Mouse (Mus musculus) testis, adult 2 months (tissue): ENCODE measurements around the gene Taf9b. TPM values are rescaled to one million over a fixed set of nuclear protein-coding genes. Genes with fewer than 3 reads are reported as not detected.
"Not testable (repeated sequence)": the region's sequence is repeated elsewhere in the genome, so short reads cannot be mapped to it uniquely, and the experiment has no call there.

Experiments
- H3K27ac ChIP-seq: fragments of 200-500 bp; 2 replicates; pipeline ENCODE4 v1.5.1; 2012; ENCODE audit warnings: low read depth, low read length; ENCODE audit not compliant: control insufficient read depth, insufficient read depth
- H3K27me3 ChIP-seq: fragments of 200-500 bp; 2 replicates; pipeline ENCODE4 v1.6.1; 2012; ENCODE audit warnings: mild to moderate bottlenecking, low read length, moderate library complexity; ENCODE audit not compliant: control insufficient read depth, insufficient read depth
- H3K36me3 ChIP-seq: fragments of 200-500 bp; 2 replicates; pipeline ENCODE4 v1.6.1; 2012; ENCODE audit warnings: mild to moderate bottlenecking, low read length; ENCODE audit not compliant: control insufficient read depth, insufficient read depth
- H3K4me1 ChIP-seq: fragments of 200-500 bp; 2 replicates; pipeline ENCODE4 v1.6.1; 2012; ENCODE audit warnings: low read length; ENCODE audit not compliant: control insufficient read depth, insufficient read depth
- H3K4me3 ChIP-seq: fragments of 200-500 bp; 2 replicates; pipeline ENCODE4 v1.5.1; 2012; ENCODE audit warnings: low read depth, mild to moderate bottlenecking, low read length, moderate library complexity, mixed read lengths; ENCODE audit not compliant: control insufficient read depth
- CTCF ChIP-seq: fragments of 200-500 bp; IDR thresholded peaks from 2 replicates; pipeline ENCODE4 v1.5.1; 2012; ENCODE audit warnings: low read depth, mild to moderate bottlenecking, inconsistent platforms, low read length, moderate library complexity; ENCODE audit not compliant: control insufficient read depth, insufficient read depth, insufficient replicate concordance
- POLR2A ChIP-seq: fragments of 200-500 bp; IDR thresholded peaks from 2 replicates; pipeline ENCODE4 v1.6.1; 2012; ENCODE audit warnings: low read depth, mild to moderate bottlenecking, inconsistent platforms, low read length, moderate library complexity; ENCODE audit not compliant: control insufficient read depth
- polyA plus RNA-seq: library from polyadenylated mRNA; depleted of rRNA; stranded (reverse); fragments of >200 nt; gene quantifications from 2 replicates; pipeline ENCODE4 v1.2.3, GENCODE M21; 2012; rRNA removed

Gene Taf9b
- polyA plus RNA-seq, result 11.1 and 14.7 TPM in 2 replicates

DNA sequence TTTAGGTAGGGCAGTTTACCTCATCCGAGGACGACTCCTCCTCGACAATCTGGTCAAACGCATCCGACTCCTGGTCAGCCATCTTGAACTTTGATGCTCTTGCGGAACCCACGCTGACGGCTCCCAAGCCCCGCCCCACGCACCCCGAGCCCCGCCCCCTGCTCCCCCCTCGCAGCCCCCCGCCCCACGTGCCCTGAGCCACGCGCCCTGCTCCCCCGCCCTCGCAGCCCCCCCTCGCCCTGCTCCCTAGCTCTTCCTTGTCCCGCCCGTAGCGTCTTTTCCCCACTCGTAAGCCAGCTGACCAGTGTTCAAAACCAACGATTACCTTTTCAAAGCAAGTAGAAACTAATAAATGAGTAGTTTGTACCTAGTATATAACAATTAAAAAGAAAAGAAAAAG, at the start of gene Taf9b:
TSS of gene Taf9b (minus strand) at position 101 of the 400 bp plus-strand sequence.
- H3K27me3 ChIP-seq, result no peaks in the 10 kb centered on the region
- TF ChIP-seq POLR2A (peak; percentile 49; the same call in 1 of the 2 replicates), CTCF (no peak)
- H3K4me3 ChIP-seq, result peak within 1 kb of the TSS; percentile 88
- peak within 1 kb of the TSS; percentile 91 for H3K27ac ChIP-seq
- H3K36me3 ChIP-seq, result no peaks in the 10 kb centered on the region
- H3K4me1 ChIP-seq, result no peaks in the 10 kb centered on the region

- Histone ChIP-seq H3K4me1 (no peaks in the 10 kb centered on the region), H3K36me3 (no peaks in the 10 kb centered on the region), H3K4me3 (no peak within 1 kb of the TSS), H3K27ac (no peak within 1 kb of the TSS), H3K27me3 (no peaks in the 10 kb centered on the region)
- TF ChIP-seq CTCF (no peak), POLR2A (no peak)
Measured at GRCm38 (mm10) chrX:106255276-106255675, 34.3 kb upstream of the Taf9b start, which contains the start of gene Fnd3c2. Fnd3c2 (minus strand) TSS chrX:106255376.

GRCm38 (mm10) chrX:106219171-106220032, 1.6 kb downstream of the Taf9b start:
- Histone ChIP-seq H3K27ac (peak overlapping the region; percentile 56; the same call in 1 of the 2 replicates), H3K4me1 (no peaks in the 10 kb centered on the region)
- TF ChIP-seq POLR2A, result no peak
- no peak for TF ChIP-seq CTCF

DNA sequence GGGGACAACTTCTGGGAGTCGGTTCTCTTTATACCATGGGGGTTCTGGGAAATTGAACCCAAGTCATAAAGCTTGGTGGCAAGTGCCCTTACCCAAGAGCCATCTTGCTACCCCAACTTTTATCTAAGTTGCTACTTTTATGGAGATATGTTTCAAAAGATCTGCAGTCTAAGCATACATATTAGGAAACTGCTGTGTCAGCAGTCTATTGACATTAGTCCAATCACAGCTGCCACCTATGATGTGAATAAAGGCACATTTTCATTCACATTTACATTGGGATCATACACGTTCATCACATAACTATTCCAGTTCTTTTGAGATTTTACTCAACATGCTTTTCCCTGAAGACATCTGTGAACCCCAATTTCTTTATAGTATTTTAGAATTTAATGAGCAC, 11.9 kb downstream of the Taf9b start:
- Histone ChIP-seq H3K4me3 (no peak overlapping the region), H3K4me1 (no peaks in the 10 kb centered on the region), H3K36me3 (no peaks in the 10 kb centered on the region), H3K27me3 (no peaks in the 10 kb centered on the region), H3K27ac (no peak overlapping the region)
- TF ChIP-seq POLR2A, result no peak
- TF ChIP-seq CTCF, result no peak

More at GRCm38 (mm10) chrX:106219171-106220032, 1.6 kb downstream of the Taf9b start:
- no peaks in the 10 kb centered on the region for H3K27me3 ChIP-seq
- H3K36me3 ChIP-seq, result no peaks in the 10 kb centered on the region
- H3K4me3 ChIP-seq, result peak overlapping the region; percentile 88

GRCm38 (mm10) chrX:106198904-106199303, 22.1 kb downstream of the Taf9b start:
- Histone ChIP-seq H3K27me3 (no peaks in the 10 kb centered on the region), H3K36me3 (no peaks in the 10 kb centered on the region), H3K4me3 (no peak overlapping the region), H3K4me1 (no peaks in the 10 kb centered on the region), H3K27ac (no peak overlapping the region)
- TF ChIP-seq POLR2A (no peak), CTCF (no peak)

GRCm38 (mm10) chrX:106197308-106197707, 23.6 kb downstream of the Taf9b start:
- no peak overlapping the region for H3K4me3 ChIP-seq
- no peak for TF ChIP-seq POLR2A
- no peak for TF ChIP-seq CTCF
- no peaks in the 10 kb centered on the region for H3K36me3 ChIP-seq
- no peaks in the 10 kb centered on the region for H3K27me3 ChIP-seq
- no peak overlapping the region for H3K27ac ChIP-seq
- no peaks in the 10 kb centered on the region for H3K4me1 ChIP-seq

DNA sequence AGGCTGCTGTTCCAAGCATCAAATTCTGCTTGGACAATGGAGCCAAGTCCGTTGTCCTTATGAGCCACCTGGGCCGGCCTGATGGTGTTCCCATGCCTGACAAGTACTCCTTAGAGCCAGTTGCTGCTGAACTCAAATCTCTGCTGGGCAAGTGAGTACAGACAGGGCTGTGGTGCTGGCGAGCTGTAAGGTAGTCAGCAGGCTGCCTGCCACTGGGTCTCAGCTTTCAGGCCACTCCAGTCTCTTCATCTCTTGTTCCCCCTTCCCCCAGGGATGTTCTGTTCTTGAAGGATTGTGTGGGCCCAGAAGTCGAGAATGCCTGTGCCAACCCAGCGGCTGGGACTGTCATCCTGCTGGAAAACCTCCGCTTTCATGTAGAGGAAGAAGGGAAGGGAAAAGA, 26.6 kb downstream of the Taf9b start:
- H3K27ac ChIP-seq, H3K4me3 ChIP-seq, H3K4me1 ChIP-seq, H3K36me3 ChIP-seq, H3K27me3 ChIP-seq: not testable (repeated sequence)
